Mouse (Mus musculus) testis, adult 2 months (tissue): ENCODE measurements at regions not wholly inside any gene's neighbourhood (a gene's known extent, or its start where the extent isn't known, plus 50 kb on each side); places are given as distances from the start of the nearest gene placed in this dataset.
A peak's percentile ranks its signal among the peaks of the same experiment; 100 is the strongest.

ENCODE experiments used
- H3K27ac ChIP-seq: fragments of 200-500 bp; 2 replicates; pipeline ENCODE4 v1.5.1; 2012; ENCODE audit warnings: low read depth, low read length; ENCODE audit not compliant: control insufficient read depth, insufficient read depth
- H3K27me3 ChIP-seq: fragments of 200-500 bp; 2 replicates; pipeline ENCODE4 v1.6.1; 2012; ENCODE audit warnings: mild to moderate bottlenecking, low read length, moderate library complexity; ENCODE audit not compliant: control insufficient read depth, insufficient read depth
- H3K36me3 ChIP-seq: fragments of 200-500 bp; 2 replicates; pipeline ENCODE4 v1.6.1; 2012; ENCODE audit warnings: mild to moderate bottlenecking, low read length; ENCODE audit not compliant: control insufficient read depth, insufficient read depth
- H3K4me1 ChIP-seq: fragments of 200-500 bp; 2 replicates; pipeline ENCODE4 v1.6.1; 2012; ENCODE audit warnings: low read length; ENCODE audit not compliant: control insufficient read depth, insufficient read depth
- H3K4me3 ChIP-seq: fragments of 200-500 bp; 2 replicates; pipeline ENCODE4 v1.5.1; 2012; ENCODE audit warnings: low read depth, mild to moderate bottlenecking, low read length, moderate library complexity, mixed read lengths; ENCODE audit not compliant: control insufficient read depth
- CTCF ChIP-seq: fragments of 200-500 bp; IDR thresholded peaks from 2 replicates; pipeline ENCODE4 v1.5.1; 2012; ENCODE audit warnings: low read depth, mild to moderate bottlenecking, inconsistent platforms, low read length, moderate library complexity; ENCODE audit not compliant: control insufficient read depth, insufficient read depth, insufficient replicate concordance
- POLR2A ChIP-seq: fragments of 200-500 bp; IDR thresholded peaks from 2 replicates; pipeline ENCODE4 v1.6.1; 2012; ENCODE audit warnings: low read depth, mild to moderate bottlenecking, inconsistent platforms, low read length, moderate library complexity; ENCODE audit not compliant: control insufficient read depth

DNA sequence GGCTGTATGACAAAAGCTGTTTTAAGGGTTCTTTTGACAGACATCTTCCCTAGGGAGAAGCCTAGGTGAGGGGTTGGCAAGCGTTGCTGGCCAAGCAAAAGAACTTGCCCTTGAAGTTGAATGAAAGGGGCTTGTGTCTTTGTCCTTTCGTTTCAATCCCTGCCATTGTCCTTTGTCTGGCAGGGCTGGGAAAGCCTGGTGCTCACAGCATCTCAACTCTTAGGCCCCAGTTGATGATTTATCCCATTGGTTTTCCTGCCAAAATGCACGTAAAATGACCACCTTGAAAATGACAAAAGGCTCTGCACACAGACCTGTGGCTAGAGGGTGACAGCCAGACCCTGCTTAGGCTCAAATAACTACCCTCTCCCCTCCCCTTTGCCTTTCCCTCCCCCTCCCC, 153.9 kb upstream of the Id2 start:
- no peak overlapping the region for H3K27ac ChIP-seq
- no peak for TF ChIP-seq CTCF
- TF ChIP-seq POLR2A = no peak
- H3K27me3 ChIP-seq = no peaks in the 10 kb centered on the region
- no peaks in the 10 kb centered on the region for H3K4me1 ChIP-seq
- H3K4me3 ChIP-seq = no peak overlapping the region
- no peaks in the 10 kb centered on the region for H3K36me3 ChIP-seq

DNA sequence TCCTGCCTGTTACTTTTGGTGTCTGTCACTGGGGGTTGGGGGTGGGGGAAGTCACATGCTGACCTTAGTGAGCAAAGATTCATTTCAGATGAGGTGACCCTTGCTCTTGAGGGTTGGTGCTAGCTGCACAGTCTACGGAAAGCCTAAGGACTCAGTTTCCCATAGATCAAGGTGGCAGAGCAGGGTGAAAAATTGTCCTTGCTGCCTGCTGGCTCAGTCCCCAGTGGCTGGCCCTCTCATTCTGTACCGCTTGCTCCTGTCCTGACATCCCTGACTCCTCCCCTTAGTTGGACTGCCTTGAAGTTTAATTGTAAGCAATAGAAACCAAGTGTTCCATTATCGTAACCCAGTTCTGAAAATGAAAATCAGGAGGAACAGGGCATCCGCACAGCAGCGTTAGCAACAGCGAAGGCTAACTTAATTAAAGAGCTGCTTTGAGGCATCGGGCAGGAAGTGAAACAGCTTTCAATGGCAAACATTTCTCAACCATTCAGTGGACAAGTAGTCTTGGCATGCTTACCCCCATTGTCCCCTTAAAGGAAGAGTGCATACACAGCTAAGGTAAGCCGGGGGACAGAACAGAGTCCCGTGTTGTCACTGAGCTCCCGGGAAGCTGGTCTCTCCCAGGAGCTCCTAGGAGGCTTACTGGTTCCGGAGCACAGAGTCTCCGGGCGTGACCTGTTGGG, 151.9 kb upstream of the Id2 start:
- TF ChIP-seq CTCF (no peak), POLR2A (no peak)
- Histone ChIP-seq H3K36me3 (no peaks in the 10 kb centered on the region), H3K27ac (no peak overlapping the region), H3K4me3 (no peak overlapping the region), H3K27me3 (no peaks in the 10 kb centered on the region), H3K4me1 (0 out of 2 replicates have a peak, but pooled peaks cover 2% of the 10 kb centered on the region)

DNA sequence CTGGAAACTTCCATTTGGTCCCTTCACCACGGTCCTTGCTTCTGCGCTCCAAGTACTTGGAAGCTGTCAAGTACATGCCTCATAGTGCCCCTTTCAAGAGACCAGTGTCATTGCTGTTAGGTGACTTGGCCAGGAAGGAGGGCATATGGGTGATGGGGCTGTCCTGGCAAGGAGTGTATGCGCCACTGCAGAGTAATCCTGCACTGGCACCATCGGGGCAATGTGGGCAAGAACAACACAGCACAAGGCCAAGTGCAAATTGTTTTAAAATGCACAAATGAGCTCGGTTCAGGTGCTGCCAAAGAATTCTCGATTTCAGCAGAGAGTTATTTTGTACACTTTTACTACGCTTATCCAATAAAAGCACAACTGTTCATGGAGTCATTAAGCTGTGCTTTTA, 149.6 kb upstream of the Id2 start:
- no peaks in the 10 kb centered on the region for H3K27me3 ChIP-seq
- no peaks in the 10 kb centered on the region for H3K36me3 ChIP-seq
- no peak for TF ChIP-seq CTCF
- TF ChIP-seq POLR2A = no peak
- H3K4me3 ChIP-seq = no peak overlapping the region
- H3K27ac ChIP-seq = no peak overlapping the region
- H3K4me1 ChIP-seq = 0 out of 2 replicates have a peak, but pooled peaks cover 2% of the 10 kb centered on the region

DNA sequence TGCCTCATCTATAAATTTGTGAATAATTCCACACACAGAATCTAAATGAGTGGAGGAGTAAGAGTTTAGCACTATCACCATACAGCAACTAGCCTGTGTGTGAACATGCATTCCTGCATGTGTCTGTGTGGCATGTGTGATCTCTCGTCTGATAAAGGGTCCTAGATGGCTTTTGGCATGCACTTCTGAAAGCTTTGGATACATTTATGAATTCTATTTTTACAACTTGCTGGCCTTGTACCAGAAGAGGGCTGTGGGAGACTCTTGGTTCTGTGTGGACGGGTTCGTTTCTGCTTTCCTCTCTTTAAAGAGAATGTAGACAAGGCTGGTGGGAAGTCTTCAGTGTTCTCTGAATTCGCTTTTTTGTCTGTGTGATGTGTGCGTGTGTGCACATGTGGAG, 148.7 kb upstream of the Id2 start:
- Histone ChIP-seq H3K4me1 (0 out of 2 replicates have a peak, but pooled peaks cover 2% of the 10 kb centered on the region), H3K36me3 (no peaks in the 10 kb centered on the region), H3K27ac (no peak overlapping the region), H3K27me3 (no peaks in the 10 kb centered on the region), H3K4me3 (no peak overlapping the region)
- TF ChIP-seq POLR2A (no peak), CTCF (no peak)

GRCm38 (mm10) chr12:25245251-25245650, 148.3 kb upstream of the Id2 start:
- no peak overlapping the region; the same call in 1 of the 2 replicates for H3K4me3 ChIP-seq
- peaks cover 2% of the 10 kb centered on the region; the same call in 1 of the 2 replicates for H3K4me1 ChIP-seq
- no peaks in the 10 kb centered on the region for H3K36me3 ChIP-seq
- no peak for TF ChIP-seq CTCF
- TF ChIP-seq POLR2A = no peak
- no peak overlapping the region for H3K27ac ChIP-seq
- H3K27me3 ChIP-seq = no peaks in the 10 kb centered on the region

DNA sequence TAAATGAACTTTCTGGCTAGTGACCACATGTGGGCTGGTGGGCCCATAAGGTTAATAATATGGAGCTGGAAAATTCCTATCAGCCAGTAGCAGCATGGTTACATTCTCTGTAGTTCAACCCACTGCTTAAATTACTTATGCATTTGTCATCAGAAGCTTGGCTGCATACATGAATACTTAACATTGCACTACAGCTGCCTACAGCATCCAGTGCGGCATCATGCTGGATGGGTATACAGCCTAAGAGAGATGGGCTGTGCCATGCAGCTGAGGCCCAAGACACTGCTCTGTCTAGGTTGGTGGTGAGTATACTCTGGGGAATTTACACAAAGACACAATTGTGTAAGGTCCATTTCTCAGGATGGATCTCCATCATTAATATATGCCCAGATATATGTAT, 147.7 kb upstream of the Id2 start:
- Histone ChIP-seq H3K27me3 (no peaks in the 10 kb centered on the region), H3K36me3 (no peaks in the 10 kb centered on the region), H3K27ac (no peak overlapping the region), H3K4me3 (peak overlapping the region; percentile 83), H3K4me1 (peaks cover 5% of the 10 kb centered on the region; the same call in 1 of the 2 replicates)
- TF ChIP-seq CTCF = no peak
- no peak for TF ChIP-seq POLR2A

DNA sequence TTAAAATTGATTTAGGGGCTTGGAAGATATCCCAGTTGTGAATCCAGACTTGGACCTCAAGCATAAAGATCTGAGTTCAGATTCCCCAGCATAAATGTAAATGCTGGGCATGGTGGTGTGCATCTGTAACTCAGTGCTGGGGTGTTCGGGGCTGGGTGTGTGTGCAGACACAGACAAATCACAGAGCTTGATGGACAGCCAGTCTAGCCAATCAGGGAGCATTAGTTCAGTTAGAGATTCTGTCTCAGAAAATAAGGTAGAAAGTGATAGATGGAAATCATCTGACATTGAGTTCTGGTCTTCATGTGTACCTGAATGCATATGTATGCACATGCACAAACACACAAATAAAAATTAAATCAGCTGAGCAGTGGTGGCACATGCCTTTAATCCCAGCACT, 147.0 kb upstream of the Id2 start:
- Histone ChIP-seq H3K4me1 (peaks cover 5% of the 10 kb centered on the region; the same call in 1 of the 2 replicates), H3K27me3 (no peaks in the 10 kb centered on the region), H3K27ac (no peak overlapping the region), H3K4me3 (no peak overlapping the region), H3K36me3 (no peaks in the 10 kb centered on the region)
- TF ChIP-seq POLR2A = no peak
- TF ChIP-seq CTCF = no peak
